Mouse (Mus musculus) small intestine, adult 2 months (tissue): Measurements from ENCODE around the gene Ncl. TPM values are rescaled to one million over a fixed set of nuclear protein-coding genes. Genes with fewer than 3 reads are reported as not detected.

Experiments used
- H3K27ac ChIP-seq: fragments of 200-500 bp; 2 replicates; pipeline ENCODE4 v1.5.1; 2012; ENCODE audit warnings: low read depth, low read length, control low read depth, inconsistent platforms; ENCODE audit not compliant: insufficient read depth
- H3K27me3 ChIP-seq: fragments of 200-500 bp; 2 replicates; pipeline ENCODE4 v1.6.1; 2012; ENCODE audit warnings: mild to moderate bottlenecking, moderate library complexity, low read length, inconsistent platforms; ENCODE audit not compliant: control insufficient read depth, insufficient read depth
- H3K36me3 ChIP-seq: fragments of 200-500 bp; 2 replicates; pipeline ENCODE4 v1.6.1; 2012; ENCODE audit warnings: mild to moderate bottlenecking, low read length, control low read depth, inconsistent platforms; ENCODE audit not compliant: control insufficient read depth, insufficient read depth
- H3K4me1 ChIP-seq: fragments of 200-500 bp; 2 replicates; pipeline ENCODE4 v1.6.1; 2012; ENCODE audit warnings: low read length, inconsistent platforms, mixed read lengths; ENCODE audit not compliant: control insufficient read depth, insufficient read depth, insufficient read length
- H3K4me3 ChIP-seq: fragments of 200-500 bp; 2 replicates; pipeline ENCODE4 v1.5.1; 2012; ENCODE audit warnings: low read depth, mild to moderate bottlenecking, control low read depth, inconsistent platforms, low read length, moderate library complexity
- CTCF ChIP-seq: fragments of 200-500 bp; IDR thresholded peaks from 2 replicates; pipeline ENCODE4 v1.5.1; 2012; ENCODE audit warnings: low read depth, mild to moderate bottlenecking, control low read depth, inconsistent platforms, low read length, moderate library complexity, mixed read lengths; ENCODE audit not compliant: insufficient replicate concordance, insufficient read length; ENCODE audit errors: extremely low read depth
- POLR2A ChIP-seq: fragments of 200-500 bp; IDR thresholded peaks from 2 replicates; pipeline ENCODE4 v1.6.1; 2012; ENCODE audit warnings: low read depth, mild to moderate bottlenecking, control low read depth, inconsistent platforms, low read length, moderate library complexity
- WGBS: fragments of 180-500 bp; shearing (Covaris S2); methylation state at CpG from one replicate; pipeline ENCODE4 v1.1.7; 2018; 5-methylcytosine and 5-hydroxymethylcytosine counted together
- polyA plus RNA-seq: library from polyadenylated mRNA; depleted of rRNA; stranded (reverse); fragments of >200 nt; gene quantifications from 2 replicates; pipeline ENCODE4 v1.2.3, GENCODE M21; 2012; rRNA removed

The Ncl gene
- polyA plus RNA-seq, 1 experiment: 6.1 TPM

DNA sequence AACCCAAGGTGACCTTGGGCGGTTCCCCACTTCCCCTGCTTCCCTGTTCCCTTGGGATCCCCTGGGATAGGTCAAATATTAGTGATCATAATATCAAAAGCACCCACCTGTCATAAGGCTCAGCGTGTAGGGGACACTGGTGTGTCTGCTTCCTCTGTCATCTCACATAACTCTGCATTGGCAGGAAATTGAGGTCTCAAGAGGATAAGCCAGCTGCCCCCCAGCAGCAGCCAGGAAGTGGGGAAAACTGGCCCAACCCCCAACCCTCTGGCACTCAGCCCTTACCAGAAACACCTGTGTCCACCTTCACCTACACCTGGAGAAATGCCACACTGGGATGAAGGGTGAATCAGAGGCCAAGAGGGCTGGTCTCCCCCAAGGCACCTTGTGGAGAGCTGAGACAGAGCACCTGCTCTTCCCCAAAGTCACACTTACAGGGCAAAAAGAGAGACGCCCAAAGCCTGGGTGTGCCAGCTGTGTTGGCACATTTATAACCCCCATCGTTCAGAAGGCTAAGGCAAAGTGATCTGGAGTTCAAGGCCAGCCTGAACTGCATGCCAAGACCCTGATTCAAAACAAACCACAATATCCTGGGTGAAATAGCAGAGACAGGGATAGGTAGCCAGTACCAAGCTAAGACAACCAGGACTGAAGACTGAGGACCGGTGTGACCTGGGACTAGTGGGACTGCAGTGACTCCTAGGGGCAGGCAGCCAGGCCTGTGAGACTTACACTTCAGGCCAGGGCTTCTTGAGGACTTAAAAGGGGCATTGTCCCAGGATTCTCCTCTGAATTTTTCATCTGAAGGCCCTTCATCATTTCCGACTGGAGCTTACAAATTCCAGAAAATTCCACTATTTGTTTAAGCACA, 57.7 kb downstream of the Ncl start:
- Histone ChIP-seq H3K4me3 (peak overlapping the region; percentile 25; the same call in 1 of the 2 replicates), H3K27ac (0 out of 2 replicates have a peak overlapping the region, but pooled peaks have one; percentile 0), H3K4me1 (peaks cover 18% of the 10 kb centered on the region), H3K27me3 (peaks cover 7% of the 10 kb centered on the region; the same call in 1 of the 2 replicates), H3K36me3 (0 out of 2 replicates have a peak, but pooled peaks cover 5% of the 10 kb centered on the region)
- 33% methylated on average over 6 of the region's 6 CpGs for WGBS
- TF ChIP-seq POLR2A (no peak), CTCF (peak; percentile 39; the same call in 1 of the 2 replicates)

GRCm38 (mm10) chr1:86300731-86301130, 58.5 kb downstream of the Ncl start:
- Histone ChIP-seq H3K4me3 (peak overlapping the region; percentile 25), H3K4me1 (peaks cover 16% of the 10 kb centered on the region), H3K36me3 (0 out of 2 replicates have a peak, but pooled peaks cover 3% of the 10 kb centered on the region), H3K27me3 (peaks cover 7% of the 10 kb centered on the region; the same call in 1 of the 2 replicates), H3K27ac (no peak overlapping the region)
- TF ChIP-seq CTCF (no peak), POLR2A (no peak)
- 58% methylated on average over 7 of the region's 7 CpGs for WGBS

- Histone ChIP-seq H3K4me3 (no peak overlapping the region), H3K4me1 (peaks cover 16% of the 10 kb centered on the region), H3K36me3 (no peaks in the 10 kb centered on the region), H3K27ac (no peak overlapping the region), H3K27me3 (peaks cover 7% of the 10 kb centered on the region; the same call in 1 of the 2 replicates)
- 94% methylated on average over 2 of the region's 2 CpGs for WGBS
- TF ChIP-seq POLR2A: no peak
- TF ChIP-seq CTCF: no peak
Observed at GRCm38 (mm10) chr1:86300093-86300492, 59.1 kb downstream of the Ncl start.

Other genes starting within 250 kb of the Ncl start
- gene Htr2b, start 247.4 kb downstream of the Ncl start, polyA plus RNA-seq: 0.53 and 0.99 TPM in 2 replicates
- 0.30 TPM in 1 of 2 replicates, not detected in the other for gene Gm21972, start 225.8 kb downstream of the Ncl start, polyA plus RNA-seq
- gene Armc9, start 204.6 kb downstream of the Ncl start, polyA plus RNA-seq: 1.2 and 1.4 TPM in 2 replicates
- gene B3gnt7, start 56.6 kb downstream of the Ncl start, polyA plus RNA-seq: 17.9 and 43.6 TPM in 2 replicates
- 5.6 and 11.1 TPM in 2 replicates for gene Nmur1, start 66.8 kb upstream of the Ncl start, polyA plus RNA-seq
- gene Tex44, start 66.9 kb upstream of the Ncl start, polyA plus RNA-seq: not detected in 2 replicates
- gene Ptma, start 167.3 kb upstream of the Ncl start, polyA plus RNA-seq: 212 and 749 TPM in 2 replicates
- 4.0 and 9.7 TPM in 2 replicates for gene Pde6d, start 223.2 kb upstream of the Ncl start, polyA plus RNA-seq
- 10.7 and 18.4 TPM in 2 replicates for gene Cops7b, start 223.5 kb upstream of the Ncl start, polyA plus RNA-seq